Mouse (Mus musculus) intestine, embryonic 14.5 days (tissue): ENCODE results near the gene Sfxn1. TPM values are rescaled to one million over a fixed set of nuclear protein-coding genes. Genes with fewer than 3 reads are reported as not detected.

Source experiments
- polyA plus RNA-seq: library from polyadenylated mRNA; unstranded; fragments of >200 nt; fragmentation: Nextera tagmentation; extraction: Ambion mirVana; gene quantifications from 2 replicates; pipeline ENCODE4 v1.2.1, GENCODE M21; 2014

The Sfxn1 gene
- polyA plus RNA-seq, 1 experiment from 2014 or later, result 87.8 TPM

Other genes starting within 250 kb of the Sfxn1 start
- gene Drd1, start 16.2 kb upstream of the Sfxn1 start, polyA plus RNA-seq, result 0.05 and 0.55 TPM in 2 replicates
- 0.16 and 0.26 TPM in 2 replicates for gene Hrh2, start 120.3 kb downstream of the Sfxn1 start, polyA plus RNA-seq